Mouse (Mus musculus): ENCODE results near the gene Inhbc. TPM values are rescaled to one million over a fixed set of nuclear protein-coding genes. Genes with fewer than 3 reads are reported as not detected.

Gene Inhbc
- total and polyA plus RNA-seq, 3 experiments: not detected

DNA sequence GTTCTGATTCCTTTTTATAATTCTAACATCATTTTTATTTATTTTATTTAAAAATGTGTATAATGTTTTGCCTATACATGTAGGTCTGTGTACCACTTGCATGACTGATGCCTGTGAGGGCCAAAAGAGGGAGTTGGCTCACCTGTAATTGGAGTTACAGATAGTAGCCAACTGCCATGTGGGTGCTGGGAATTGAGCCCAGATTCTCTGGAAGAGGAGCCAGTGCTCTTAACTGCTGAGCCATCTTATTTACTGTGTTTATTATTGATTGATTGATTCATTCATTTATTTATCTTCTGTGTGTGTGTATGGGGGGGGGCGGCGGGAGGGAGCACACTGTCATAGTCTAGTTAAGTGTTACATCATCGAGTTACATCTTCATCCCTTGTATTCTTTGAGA, 34.5 kb upstream of the Inhbc start:
- Histone ChIP-seq H3K79me2 (replicated peaks; ENCODE audit: control insufficient read depth, insufficient read depth, low read length) (peaks cover 1% of the 10 kb centered on the region; the same call in 1 of the 2 replicates), H3K4me1 (ENCODE audit: control insufficient read depth, insufficient read depth, low read length) (no peaks in the 10 kb centered on the region), H3K27me3 (ENCODE audit: control insufficient read depth, insufficient read depth, low read length) (no peaks in the 10 kb centered on the region), H3K9ac (ENCODE audit: low read depth, low read length) (no peak overlapping the region), H3K36me3 (ENCODE audit: control insufficient read depth, insufficient read depth, low read length) (peaks cover 5% of the 10 kb centered on the region), H3K4me3 (no peak overlapping the region), H3K27ac (no peak overlapping the region)
- no peak for DNase-seq
- TF ChIP-seq EP300 (IDR thresholded peaks at IDR 0.05; ENCODE audit: insufficient read depth, low read depth, low read length) (no peak), POLR2A (IDR thresholded peaks at IDR 0.05; ENCODE audit: insufficient read depth, low read depth, low read length) (no peak), CTCF (IDR thresholded peaks at IDR 0.05) (no peak)
- 95% methylated on average over 3 of the region's 3 CpGs for WGBS
- intact Hi-C loops (cut with DNase I): no loop called here

- Histone ChIP-seq H3K4me1 (ENCODE audit: control insufficient read depth, insufficient read depth, low read length) (no peaks in the 10 kb centered on the region), H3K9ac (ENCODE audit: low read depth, low read length) (no peak overlapping the region), H3K27me3 (ENCODE audit: control insufficient read depth, insufficient read depth, low read length) (no peaks in the 10 kb centered on the region), H3K4me3 (no peak overlapping the region), H3K27ac (no peak overlapping the region), H3K79me2 (replicated peaks; ENCODE audit: control insufficient read depth, insufficient read depth, low read length) (peaks cover 4% of the 10 kb centered on the region), H3K36me3 (ENCODE audit: control insufficient read depth, insufficient read depth, low read length) (no peaks in the 10 kb centered on the region; the same call in 1 of the 2 replicates)
- TF ChIP-seq CTCF (IDR thresholded peaks at IDR 0.05): 0 out of 2 replicates have a peak, but pooled peaks have one; percentile 20
- no peak for TF ChIP-seq EP300 (IDR thresholded peaks at IDR 0.05; ENCODE audit: insufficient read depth, low read depth, low read length)
- intact Hi-C loops (cut with DNase I): no loop called here
- WGBS: 82% methylated on average over 6 of the region's 6 CpGs
- no peak for DNase-seq
Measured at GRCm38 (mm10) chr10:127391774-127392173, 21.5 kb upstream of the Inhbc start.

DNA sequence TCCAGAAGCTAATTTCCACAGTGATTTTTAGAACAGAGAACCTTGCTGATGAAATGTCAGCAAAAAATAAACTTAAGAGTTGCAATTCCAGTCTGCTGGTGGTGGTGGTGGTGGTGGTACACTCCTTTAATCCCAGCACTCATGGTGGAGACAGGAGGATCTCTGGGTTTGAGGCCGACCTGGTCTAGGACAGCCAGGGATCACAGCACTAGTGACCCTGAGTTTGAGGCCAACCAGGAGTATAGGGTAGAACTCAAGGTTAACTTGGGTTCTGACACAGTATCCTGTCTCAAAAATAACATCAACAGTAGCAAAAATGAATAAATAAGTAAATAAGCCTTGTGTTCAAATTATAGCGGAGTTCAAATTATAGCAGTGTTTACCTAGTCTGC, 11.5 kb upstream of the Inhbc start:
- Histone ChIP-seq H3K4me3 (peak overlapping the region; percentile 68; the same call in 1 of the 2 replicates), H3K27me3 (ENCODE audit: control insufficient read depth, insufficient read depth, low read length) (no peaks in the 10 kb centered on the region), H3K36me3 (ENCODE audit: control insufficient read depth, insufficient read depth, low read length) (peaks cover 3% of the 10 kb centered on the region; the same call in 1 of the 2 replicates), H3K4me1 (ENCODE audit: control insufficient read depth, insufficient read depth, low read length) (peaks cover 4% of the 10 kb centered on the region), H3K9ac (ENCODE audit: low read depth, low read length) (peak overlapping the region; percentile 31; the same call in 1 of the 2 replicates), H3K27ac (peak overlapping the region; percentile 88), H3K79me2 (replicated peaks; ENCODE audit: control insufficient read depth, insufficient read depth, low read length) (peaks cover 4% of the 10 kb centered on the region)
- intact Hi-C loops (cut with DNase I): loop anchor here (5.0 kb wide), 1 partner anchor 46 kb away; no protein-coding TSS in a partner anchor
- WGBS: 53% methylated on average over 2 of the region's 2 CpGs
- DNase-seq: no peak
- TF ChIP-seq EP300 (IDR thresholded peaks at IDR 0.05; ENCODE audit: insufficient read depth, low read depth, low read length) (no peak), POLR2A (IDR thresholded peaks at IDR 0.05; ENCODE audit: insufficient read depth, low read depth, low read length) (no peak), CTCF (IDR thresholded peaks at IDR 0.05) (no peak)

GRCm38 (mm10) chr10:127380767-127381742, 10.8 kb upstream of the Inhbc start:
- WGBS: 18% methylated on average over 53 of the region's 79 CpGs
- intact Hi-C loops (cut with DNase I): loop anchor here (5.0 kb wide), 1 partner anchor 46 kb away; no protein-coding TSS in a partner anchor

GRCm38 (mm10) chr10:127380251-127380691, 10.0 kb upstream of the Inhbc start, which contains the start of gene R3hdm2:
Gene R3hdm2, plus strand, starts transcription at chr10:127380327.
- peak; percentile 91 to 95 for DNase-seq
- Histone ChIP-seq H3K4me3 (peak within 1 kb of the TSS; percentile 81), H3K36me3 (ENCODE audit: control insufficient read depth, insufficient read depth, low read length) (peaks cover 3% of the 10 kb centered on the region; the same call in 1 of the 2 replicates), H3K27ac (peak within 1 kb of the TSS; percentile 94), H3K79me2 (replicated peaks; ENCODE audit: control insufficient read depth, insufficient read depth, low read length) (peaks cover 3% of the 10 kb centered on the region), H3K27me3 (ENCODE audit: control insufficient read depth, insufficient read depth, low read length) (no peaks in the 10 kb centered on the region), H3K9ac (ENCODE audit: low read depth, low read length) (peak within 1 kb of the TSS; percentile 96), H3K4me1 (ENCODE audit: control insufficient read depth, insufficient read depth, low read length) (peaks cover 4% of the 10 kb centered on the region)
- under 1% methylated on average over 51 of the region's 53 CpGs for WGBS
- intact Hi-C loops (cut with DNase I): loop anchor here (5.0 kb wide), 1 partner anchor 47 kb away; no protein-coding TSS in a partner anchor
- no peak for TF ChIP-seq EP300 (IDR thresholded peaks at IDR 0.05; ENCODE audit: insufficient read depth, low read depth, low read length)
- TF ChIP-seq POLR2A (IDR thresholded peaks at IDR 0.05; ENCODE audit: insufficient read depth, low read depth, low read length): no peak; the same call in 1 of the 2 replicates
- no peak for TF ChIP-seq CTCF (IDR thresholded peaks at IDR 0.05)

More at GRCm38 (mm10) chr10:127380767-127381742, 10.8 kb upstream of the Inhbc start:
- peak overlapping the region; percentile 86 for H3K9ac ChIP-seq (ENCODE audit: low read depth, low read length)
- H3K79me2 ChIP-seq (replicated peaks; ENCODE audit: control insufficient read depth, insufficient read depth, low read length): peaks cover 3% of the 10 kb centered on the region
- H3K27ac ChIP-seq: peak overlapping the region; percentile 94
- no peaks in the 10 kb centered on the region for H3K27me3 ChIP-seq (ENCODE audit: control insufficient read depth, insufficient read depth, low read length)
- peak overlapping the region; percentile 81 for H3K4me3 ChIP-seq
- H3K36me3 ChIP-seq (ENCODE audit: control insufficient read depth, insufficient read depth, low read length): peaks cover 3% of the 10 kb centered on the region; the same call in 1 of the 2 replicates
- peaks cover 4% of the 10 kb centered on the region for H3K4me1 ChIP-seq (ENCODE audit: control insufficient read depth, insufficient read depth, low read length)
- TF ChIP-seq CTCF (IDR thresholded peaks at IDR 0.05) (peak; percentile 52), POLR2A (IDR thresholded peaks at IDR 0.05; ENCODE audit: insufficient read depth, low read depth, low read length) (0 out of 2 replicates have a peak, but pooled peaks have one; percentile 34), EP300 (IDR thresholded peaks at IDR 0.05; ENCODE audit: insufficient read depth, low read depth, low read length) (no peak)
- peak; percentile 82 to 84 for DNase-seq
